Mouse (Mus musculus) frontal cortex, postnatal 14 days (tissue): ENCODE measurements at regions not wholly inside any gene's neighbourhood (a gene's known extent, or its start where the extent isn't known, plus 50 kb on each side); places are given as distances from the start of the nearest gene placed in this dataset.

Source experiments
- DNase-seq, 2 experiments: peaks; one replicate each; pipeline ENCODE4 v3.0.0; 2022; ENCODE audit warnings: low spot score in 2 of 2

- DNase-seq, result no peak
Measured at GRCm38 (mm10) chr12:11887291-11887690, 374.6 kb upstream of the Fam49a start.

DNA sequence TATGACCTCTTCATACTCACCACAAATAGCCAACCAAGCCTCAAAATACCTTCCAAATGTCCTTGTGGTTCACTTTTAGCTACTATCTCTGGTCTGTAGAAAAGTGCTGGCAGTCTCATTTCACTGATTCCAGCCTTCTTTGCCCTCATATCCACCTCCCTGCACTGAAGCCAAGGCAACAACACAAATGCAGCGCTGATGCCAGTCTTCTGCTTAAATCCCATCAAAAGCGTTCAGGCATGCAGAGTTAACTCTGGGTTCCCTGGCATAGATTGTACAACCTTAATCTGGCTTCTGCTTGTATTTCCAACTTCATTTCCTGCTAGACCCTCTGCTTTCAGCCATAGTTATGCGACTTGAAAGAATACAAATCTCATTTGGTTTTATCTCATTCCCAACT is 362.9 kb upstream of the Fam49a start:
- DNase-seq, result no peak

GRCm38 (mm10) chr12:11906588-11906987 is 355.4 kb upstream of the Fam49a start:
- no peak for DNase-seq
